Mouse (Mus musculus) adrenal gland, adult 2 months (tissue): ENCODE data around the gene Wdfy3. TPM values are rescaled to one million over a fixed set of nuclear protein-coding genes. Genes with fewer than 3 reads are reported as not detected.
A peak's percentile ranks its signal among the peaks of the same experiment; 100 is the strongest.
"Not testable (repeated sequence)": the region's sequence is repeated elsewhere in the genome, so short reads cannot be mapped to it uniquely, and the experiment has no call there.

Experiments
- DNase-seq: peaks from one replicate; pipeline ENCODE4 v3.0.0; 2021
- polyA plus RNA-seq: library from polyadenylated mRNA; depleted of rRNA; stranded (reverse); fragments of >200 nt; gene quantifications from 2 replicates; pipeline ENCODE4 v1.2.3, GENCODE M21; 2012
- total RNA-seq, 2 experiments: library from RNA; stranded (reverse); gene quantifications; 2 replicates each; pipeline ENCODE4 v1.2.3; 2021

Gene Wdfy3
- total and polyA plus RNA-seq, 3 experiments: 25.1 to 42.0 (median 34.8) TPM

DNA sequence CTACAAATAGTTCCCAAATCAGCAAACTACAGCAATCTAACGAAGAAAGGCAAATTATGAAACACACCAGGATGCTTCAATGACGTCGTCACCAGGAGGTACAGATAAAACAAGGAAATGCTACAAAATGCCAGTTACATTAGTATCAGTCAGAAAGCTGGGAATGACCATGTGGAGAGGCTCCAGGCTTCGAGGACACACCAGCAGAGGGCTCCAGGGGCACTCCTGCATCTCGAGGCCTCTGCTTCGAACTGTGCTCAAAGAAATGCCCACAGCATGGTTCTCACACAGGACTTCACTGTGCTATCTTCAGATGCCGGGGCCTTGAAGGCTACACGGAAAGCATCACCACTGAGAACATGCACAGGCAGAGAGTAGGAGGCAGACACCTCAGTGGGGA, 68.7 kb downstream of the Wdfy3 start:
- DNase-seq: no peak

DNA sequence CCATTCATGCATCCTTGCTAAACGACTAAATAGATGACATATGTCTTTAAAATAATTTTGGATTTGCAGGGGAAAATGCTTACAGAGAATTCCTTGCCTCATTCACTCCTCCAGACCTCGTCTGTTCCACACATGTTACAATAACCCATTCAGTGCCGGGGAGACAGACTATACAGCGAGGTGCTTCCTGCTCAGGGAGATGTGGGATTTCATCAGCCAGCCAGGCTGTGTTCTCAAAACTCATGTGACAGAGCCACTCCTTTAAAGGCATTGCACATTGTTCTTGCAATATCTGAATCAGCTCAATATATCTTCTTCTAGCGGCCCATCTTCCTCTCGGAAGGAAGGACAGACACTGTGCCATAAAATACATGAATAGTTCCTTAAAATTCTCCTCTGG, 70.8 kb downstream of the Wdfy3 start:
- DNase-seq: no peak

DNA sequence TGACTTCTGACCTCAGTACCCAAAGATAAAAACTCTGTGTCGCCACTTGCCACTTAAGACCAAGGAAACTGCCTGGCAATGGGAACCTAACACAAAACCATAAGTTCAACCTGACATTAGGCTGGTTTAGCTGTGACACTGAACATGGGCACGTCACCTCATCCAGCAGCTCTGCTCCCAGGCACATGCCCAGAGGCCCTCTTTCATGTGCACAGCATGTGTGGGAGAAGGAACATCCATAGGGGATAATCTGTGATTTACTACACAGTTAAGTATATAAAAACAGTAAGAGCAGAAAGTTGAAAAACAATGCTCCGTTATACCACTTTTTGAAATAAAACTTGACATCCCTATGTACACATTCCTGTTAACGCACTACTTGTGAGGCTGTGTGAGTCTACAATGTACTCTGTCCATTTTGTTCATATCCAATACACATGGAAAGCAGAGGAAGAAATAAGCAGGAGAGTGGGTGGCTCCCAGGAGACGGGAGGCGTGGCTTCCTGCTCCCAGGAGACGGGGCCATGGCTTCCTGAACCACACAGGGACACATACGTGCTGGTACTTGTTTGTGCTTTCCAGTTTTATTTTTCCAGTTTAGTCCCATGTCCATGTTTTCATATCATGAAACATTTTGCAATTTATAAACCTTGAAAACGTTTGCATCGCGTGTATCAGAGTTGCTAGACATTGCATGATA, 73.5 kb downstream of the Wdfy3 start:
- DNase-seq: no peak

DNA sequence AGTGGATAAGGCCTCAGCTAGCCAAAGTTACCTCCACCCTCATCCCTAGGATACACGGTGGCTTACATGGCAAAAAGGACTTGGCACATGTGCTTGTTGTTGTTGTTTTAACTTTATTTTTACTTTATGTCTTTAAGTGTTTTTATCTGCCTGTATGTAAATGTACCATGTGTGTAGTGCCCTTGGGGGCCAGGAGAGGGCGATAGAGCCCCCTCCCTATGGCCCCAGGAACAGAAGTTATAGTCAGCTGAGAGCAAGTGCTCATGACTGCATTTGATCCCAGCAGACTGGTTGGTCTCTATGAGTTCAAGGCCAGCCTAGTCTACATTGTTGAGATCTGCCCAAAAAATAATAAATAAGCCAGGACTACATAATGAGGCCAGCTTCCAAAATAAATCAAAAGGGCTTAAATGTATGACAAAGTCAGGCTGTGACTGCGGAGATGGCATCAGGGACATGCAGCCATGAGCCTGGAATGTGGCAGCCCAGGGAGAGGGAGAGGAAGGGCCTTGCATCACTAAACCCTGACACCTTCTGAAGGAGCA, 74.2 kb downstream of the Wdfy3 start:
- peak; percentile 41 for DNase-seq

DNA sequence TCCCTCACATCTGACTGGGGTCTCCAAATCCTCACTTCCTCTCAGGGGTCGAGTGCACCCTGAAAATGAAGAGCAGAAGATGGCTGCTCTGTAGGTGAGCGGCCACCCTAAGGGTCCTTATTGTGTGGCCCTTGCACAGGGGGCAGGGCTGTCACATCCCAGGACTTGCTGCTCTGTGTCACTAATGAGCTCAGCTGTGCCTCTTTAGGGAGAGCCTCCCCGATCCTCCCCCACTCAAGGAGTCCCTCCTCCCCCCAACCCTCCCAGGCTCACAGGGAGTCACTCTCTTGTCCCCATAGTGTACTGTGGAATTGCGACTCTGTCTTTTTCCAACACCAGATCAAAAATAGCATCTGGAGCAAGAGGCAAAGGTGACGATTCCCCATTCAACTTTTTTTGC, 75.7 kb downstream of the Wdfy3 start:
- no peak for DNase-seq

DNA sequence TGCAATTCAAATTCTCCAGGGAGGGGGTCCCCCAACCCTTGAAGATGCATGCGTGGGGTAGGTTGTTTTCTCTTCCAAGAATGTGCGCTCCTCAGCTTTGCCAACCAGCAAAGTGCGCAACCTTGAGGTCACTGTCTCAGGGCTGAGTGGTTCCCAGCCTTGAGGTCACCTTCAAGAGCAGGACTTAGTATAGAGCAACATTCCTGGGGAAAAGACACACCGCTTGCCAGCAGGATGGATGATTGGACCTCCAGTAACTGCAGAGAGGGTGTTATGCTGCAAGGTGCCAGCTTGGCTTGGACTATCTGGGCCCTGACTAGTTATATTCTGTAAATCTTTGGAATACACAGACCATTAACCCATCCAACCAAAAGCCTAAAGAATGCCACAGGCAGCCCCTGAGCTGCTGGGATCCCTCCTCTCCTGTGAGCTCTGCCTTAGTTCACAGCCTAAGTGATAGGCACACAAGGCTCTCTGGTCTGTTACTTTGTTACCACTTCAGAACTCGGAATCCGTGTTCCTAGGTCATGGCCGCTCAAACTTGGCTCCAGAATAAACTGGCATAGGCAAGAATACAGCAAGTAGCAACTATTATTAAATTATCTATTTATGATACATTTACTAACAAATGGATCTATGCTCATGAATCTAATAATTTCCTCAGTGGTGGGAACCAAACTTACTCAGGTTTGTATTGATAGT, 76.6 kb downstream of the Wdfy3 start:
- DNase-seq: peak; percentile 25

DNA sequence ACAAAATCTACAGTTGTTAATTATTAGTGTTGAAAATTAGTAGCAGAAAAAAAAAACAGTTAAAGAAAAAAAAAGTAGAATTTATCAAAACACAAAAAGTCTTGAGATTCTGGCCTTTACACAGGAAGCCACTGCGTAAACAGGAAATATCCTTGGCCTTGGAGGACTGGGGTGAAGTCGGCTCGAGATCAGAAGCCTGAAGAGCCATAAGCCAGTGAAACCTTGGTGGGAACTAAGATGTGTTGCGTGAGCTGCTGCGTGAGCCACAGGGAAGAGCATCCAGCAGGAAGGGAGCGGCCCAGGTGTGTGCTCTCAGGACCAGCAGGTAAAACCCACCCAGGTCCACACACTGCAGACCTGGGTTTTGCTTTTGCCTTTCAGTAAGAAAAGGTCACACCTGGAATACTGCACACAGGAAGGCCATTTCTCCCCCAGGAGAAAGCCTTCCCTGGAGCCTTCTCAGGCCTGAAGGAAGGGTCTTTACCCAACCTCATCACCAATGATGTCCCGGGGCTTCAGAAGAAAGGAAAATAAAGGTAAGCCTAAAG, 79.3 kb downstream of the Wdfy3 start:
- no peak for DNase-seq

DNA sequence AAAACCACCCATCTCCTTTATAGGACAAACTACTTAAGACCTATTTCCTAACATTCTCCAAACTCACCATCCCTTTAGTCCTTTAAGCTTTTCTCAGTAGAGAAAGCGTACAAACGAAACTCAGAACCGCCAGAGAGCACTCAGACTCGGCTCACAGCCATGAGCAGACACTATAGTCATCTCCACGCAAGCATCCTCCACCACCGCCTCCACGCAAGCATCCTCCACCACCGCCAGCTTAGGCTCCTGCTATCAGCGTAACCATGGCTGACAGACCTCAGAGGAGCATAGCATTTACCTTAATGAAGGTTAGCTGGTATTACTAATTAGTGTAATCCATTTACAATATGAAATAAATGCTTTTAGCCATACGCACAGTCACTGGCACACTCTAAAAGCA, 81.2 kb downstream of the Wdfy3 start:
- DNase-seq: no peak

DNA sequence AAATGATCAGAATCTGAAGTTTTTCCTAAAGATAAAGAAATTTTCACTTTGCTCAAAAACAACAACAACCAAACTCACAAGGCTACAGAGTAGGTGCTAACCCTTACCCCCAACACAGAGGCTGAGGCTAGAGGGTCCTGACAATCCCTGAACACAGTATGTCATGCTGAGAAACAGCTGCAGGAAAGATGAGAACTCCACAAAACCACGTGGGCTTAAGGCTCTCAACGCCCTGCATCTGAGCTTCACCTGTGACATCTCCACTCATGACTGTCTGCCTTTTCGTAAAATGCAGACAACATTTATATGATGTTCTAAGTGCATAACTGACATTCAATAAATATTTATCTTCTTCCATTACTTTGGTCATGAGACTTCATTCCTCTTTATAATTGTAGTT, 83.0 kb downstream of the Wdfy3 start:
- no peak for DNase-seq

DNA sequence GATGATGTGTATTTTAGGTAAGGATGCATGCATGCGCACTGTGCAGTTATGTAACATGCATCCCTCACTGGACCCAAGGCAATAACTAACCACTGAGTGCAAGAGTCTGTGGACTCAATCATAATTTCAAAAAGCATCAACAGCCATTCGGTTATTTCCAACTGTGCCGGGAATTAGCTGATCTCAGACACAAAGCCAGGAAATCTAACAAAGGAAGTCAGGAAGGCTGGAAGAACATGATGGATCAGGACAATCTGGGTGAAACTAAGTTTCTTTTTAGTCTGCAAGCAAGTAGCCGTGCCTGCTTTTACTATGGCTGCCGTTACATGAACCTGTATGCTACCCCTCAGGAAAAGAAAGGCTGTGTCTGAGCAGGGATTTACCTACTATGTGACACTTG, 87.5 kb downstream of the Wdfy3 start:
- no peak for DNase-seq

DNA sequence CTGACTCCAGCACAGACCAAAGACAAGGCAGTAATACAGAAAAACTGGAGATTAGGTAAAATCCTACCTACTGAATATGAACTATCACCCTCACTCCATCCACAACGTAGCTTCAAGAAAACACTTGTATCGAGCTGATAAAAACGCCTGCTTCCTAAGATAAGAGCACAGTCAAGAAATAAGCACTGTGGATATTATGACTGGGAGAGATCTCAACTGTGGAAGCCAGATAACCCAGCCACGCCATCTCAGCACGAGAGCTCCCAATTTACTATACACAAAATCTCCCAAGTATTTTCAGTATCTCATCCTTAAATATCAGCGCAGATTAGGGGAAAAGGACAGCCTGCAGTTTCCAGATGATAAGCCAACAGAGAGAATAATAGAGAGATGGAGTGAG, 90.1 kb downstream of the Wdfy3 start:
- DNase-seq: no peak

DNA sequence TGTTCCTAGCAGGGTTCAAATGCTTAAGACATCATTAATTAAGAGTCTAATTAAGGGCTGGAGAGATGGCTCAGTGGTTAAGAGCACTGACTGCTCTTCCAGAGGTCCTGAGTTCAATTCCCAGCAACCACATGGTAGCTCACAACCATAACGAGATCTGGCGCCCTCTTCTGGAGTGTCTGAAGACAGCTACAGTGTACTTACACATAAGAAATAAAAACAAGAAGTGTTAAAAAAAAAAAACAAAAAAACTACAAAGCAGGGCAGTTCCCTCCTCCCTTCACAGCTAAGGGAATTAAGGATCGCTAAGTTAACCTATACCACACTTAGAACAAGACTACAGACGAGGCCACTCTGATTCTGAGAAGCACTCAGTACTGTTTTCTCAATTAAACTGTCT, 97.1 kb downstream of the Wdfy3 start:
- DNase-seq: not testable (repeated sequence)

DNA sequence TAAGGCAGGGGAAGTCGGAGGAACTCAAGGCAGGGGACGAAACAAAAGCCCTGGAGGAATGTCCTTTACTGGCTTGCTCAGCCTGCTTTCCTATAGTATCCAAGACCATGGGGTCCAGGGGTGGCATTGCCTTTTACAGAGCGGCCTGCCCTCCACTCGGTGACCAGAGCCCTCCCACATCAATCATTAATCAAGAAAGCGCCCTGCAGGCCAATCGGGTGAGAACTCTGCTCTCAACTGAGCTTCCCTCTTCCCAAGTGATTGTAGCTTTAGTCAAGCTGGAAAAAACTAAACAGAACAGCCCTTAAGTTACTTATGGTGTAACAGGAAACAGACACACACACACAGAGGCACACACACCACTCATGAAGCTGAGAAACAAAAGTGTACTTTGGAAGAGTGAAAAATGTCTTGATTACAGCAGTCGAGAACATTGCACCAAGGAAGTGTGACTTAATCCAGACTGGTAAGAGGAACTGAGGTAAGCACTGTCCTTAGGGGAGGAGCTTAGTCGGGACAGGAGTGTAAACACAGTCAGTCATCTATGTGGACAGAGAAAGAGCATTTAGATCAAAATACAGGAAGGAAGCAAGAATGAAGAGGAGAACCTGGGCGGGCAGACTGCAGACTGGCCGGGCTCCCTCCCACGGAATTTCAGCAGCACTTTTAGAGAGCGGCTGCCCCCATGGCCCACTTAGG, 101.4 kb downstream of the Wdfy3 start:
- peak; percentile 14 for DNase-seq

DNA sequence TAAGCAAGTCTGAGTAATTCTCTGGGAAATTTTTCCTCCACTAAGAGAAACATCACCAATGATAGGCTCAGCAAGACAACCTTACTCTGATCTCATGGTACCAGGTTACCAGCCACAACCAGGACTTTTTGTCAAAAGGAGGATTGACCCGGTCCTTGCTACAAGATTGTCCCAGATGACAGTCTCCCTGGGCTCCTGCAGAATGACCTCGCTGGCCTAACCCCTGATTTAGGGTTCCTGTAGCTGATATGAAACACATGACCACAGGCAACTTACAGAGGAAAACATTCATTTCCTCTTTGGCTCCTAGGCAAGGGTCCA, 101.9 kb downstream of the Wdfy3 start:
- DNase-seq: peak; percentile 22

DNA sequence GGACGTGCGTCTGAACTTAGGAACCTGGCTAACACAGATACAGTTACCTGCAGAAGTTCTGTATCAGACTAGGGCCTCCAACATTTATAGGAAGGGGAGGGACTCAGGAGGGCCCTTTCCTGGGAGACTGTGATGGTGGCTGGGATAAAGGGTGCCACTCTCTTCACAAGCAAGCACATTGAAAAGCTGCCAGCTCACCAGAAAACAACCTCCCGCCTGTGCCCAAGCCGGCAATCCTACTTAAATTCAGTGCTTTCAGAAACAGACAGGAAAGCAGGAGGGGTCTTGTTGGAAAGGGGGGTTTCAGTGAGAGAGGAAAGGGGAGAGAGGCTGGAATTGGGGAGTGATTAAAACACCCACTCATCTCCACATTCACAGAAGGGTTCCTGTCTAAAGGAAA, 106.9 kb downstream of the Wdfy3 start:
- no peak for DNase-seq

DNA sequence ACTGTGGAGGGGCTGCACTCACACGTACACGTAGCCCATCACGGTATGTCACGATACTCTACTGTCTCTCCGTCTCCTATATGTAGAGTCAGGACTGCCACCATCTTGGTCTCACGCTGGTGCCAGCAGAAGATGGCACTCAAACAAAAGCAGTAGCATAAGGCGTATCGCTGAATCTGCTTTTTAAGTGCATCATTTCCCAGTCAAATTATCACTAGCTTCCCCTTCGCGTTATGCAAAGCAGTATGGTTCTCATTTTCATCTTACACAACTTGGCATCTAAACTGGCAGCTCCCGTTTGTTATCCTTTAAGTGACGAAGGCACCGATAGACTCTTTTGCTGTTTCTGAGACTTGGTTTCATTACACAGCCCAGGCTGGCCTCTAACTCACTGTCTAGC, 110.4 kb downstream of the Wdfy3 start:
- no peak for DNase-seq

DNA sequence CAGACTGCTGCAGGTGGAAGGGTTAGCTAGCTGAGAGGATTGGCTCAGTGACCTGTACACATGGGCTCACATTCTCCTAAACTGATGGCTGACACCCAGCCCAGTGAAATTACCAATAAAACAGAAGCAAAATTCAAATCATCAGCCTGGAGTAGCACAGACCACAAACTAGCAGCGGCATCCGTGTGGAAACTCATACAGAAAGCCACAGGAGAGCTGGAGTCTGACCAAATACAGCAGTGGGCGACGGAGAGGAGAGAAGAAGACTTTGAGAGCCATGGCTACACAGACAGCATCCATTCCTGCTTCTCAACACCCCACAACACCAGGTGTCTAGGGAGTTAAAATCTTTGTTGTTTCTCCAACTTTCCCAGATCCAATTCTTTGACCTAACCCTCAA, 110.8 kb downstream of the Wdfy3 start:
- no peak for DNase-seq

DNA sequence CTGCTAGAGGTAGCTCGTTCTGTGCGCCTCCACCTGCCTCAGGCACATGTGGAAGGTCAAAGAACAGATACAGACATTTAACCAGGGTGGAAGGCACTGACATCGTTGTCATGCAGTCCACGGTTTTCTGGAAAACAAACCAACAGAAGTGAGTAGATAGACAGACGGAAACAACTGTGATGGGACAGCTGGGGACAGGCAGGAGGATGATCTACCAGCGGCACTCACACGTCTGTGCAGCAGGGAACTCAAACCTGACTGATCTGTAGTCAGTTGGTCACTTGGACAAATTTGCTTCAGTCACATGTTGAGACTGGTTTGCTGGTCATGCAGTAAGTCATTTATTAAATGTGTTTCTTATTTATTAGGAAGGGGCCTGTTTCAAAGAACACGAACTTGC, 112.3 kb downstream of the Wdfy3 start:
- DNase-seq: no peak

DNA sequence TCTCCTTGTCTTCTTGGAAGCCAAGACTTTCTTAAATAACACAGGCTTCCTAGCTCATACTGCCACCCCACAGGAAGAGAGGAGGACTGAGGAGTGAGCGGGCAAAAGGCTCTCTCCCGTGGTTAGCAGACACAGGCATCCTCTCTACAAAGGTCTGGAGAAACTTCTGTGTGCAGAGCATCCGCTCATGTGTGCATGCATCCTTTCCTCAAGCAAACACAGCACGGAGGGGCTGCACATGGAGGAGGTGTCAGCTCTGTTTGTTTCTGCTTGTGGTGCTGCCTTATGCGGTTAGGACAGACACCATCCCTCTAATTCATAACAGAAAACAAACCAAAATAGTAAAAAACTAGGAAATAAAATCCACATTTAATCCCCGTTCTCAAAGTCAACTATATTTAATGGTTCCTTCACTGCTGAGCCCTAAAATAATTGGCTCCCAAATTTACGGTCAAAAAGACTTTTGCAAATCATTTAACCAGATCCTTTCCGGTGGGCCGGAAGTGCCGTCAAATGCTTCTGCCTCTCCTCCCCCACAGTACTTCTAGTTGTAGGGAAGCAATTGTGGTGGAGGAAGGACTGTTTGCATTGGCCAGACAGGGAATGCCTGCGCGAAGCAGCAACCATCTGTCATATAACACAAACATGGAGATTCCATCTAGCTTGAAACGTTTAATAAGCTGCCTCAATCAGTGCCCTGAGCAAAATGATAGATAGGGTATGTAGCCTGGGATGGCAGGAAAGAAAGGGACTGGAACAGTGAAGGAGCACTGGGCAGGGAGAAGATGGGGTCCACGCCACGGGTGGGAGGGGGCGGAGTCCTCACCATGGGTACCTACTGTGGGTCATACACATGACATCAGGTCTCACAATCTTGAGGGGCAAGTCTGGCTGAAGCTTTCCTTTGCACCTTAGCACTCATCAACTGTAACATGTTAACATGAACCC, 115.1 kb downstream of the Wdfy3 start:
- DNase-seq: no peak

DNA sequence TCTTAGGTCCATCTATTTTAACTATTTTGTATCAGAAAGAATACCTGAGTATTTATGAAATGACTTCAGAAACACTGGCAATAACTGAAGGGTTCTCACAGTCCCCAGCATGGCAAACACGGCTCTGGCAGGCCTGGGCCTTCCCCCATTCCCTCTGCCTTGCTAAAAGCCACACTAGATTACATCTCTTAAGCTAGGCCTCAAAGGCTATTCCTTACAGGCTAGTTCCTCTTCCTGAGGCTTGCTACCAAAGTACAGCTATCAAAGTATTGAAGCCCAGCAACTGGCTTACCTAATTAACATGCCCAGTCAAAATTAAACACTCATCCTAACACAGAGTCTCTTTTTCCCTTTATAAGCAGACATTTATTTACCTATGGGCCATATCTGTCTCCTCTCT, 117.8 kb downstream of the Wdfy3 start:
- no peak for DNase-seq

DNA sequence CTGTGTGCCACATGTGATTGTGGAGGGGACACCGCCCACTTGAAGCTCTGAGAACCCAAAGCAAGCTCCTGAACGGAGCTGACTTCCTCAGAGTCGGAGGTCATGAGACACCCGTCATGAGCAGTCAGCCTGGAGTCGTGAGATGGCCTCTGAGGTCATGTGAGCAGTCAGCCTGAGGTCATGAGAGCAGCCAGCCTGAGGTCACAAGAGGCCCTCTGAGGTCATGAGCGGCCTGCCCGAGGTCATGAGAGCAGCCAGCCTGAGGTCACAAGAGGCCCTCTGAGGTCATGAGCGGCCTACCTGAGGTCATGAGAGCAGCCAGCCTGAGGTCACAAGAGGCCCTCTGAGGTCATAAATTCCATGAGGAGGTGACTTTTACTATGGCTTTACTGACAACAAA, 120.4 kb downstream of the Wdfy3 start:
- no peak for DNase-seq

DNA sequence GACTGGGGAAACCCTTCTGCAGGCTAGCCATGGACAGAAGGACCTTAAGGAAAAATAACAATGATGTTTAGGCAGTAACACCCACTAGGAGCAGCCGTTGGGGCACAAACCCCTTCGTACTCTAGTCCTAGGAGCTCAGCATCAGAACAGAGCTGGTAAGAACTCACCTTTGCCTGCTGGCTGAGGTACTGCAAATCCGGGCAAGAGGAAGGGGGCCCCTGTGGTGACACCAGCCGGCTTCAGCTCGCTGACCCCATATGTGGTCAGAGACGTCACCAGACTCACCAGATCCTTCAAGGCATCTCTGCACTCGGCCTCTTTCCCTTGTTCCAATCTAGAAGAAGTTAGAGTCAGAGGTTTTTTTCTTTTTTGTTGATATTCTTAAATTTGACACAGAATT, 121.1 kb downstream of the Wdfy3 start:
- no peak for DNase-seq
